ENCODE assay signal across 7 mouse cellular contexts in genomic region chr2:116735702-116736101, GRCm38 (mm10).
A peak's percentile ranks its signal among the peaks of the same experiment; 100 is the strongest.
DNase-seq lines count a peak whose midpoint lies in the region; ATAC-seq lines count a peak whose summit lies in the region.

No protein-coding gene starts in this region.

- no peak overlapping the region for H3K9ac ChIP-seq in embryonic facial prominence, embryonic 14.5 days (ENCODE audit: low read depth, low read length)
- H3K9ac ChIP-seq in heart, embryonic 14.5 days (ENCODE audit: low read length), result no peak overlapping the region
- no peak overlapping the region for H3K9ac ChIP-seq in kidney, embryonic 15.5 days

- no peaks in the 10 kb centered on the region for H3K36me3 ChIP-seq in embryonic facial prominence, embryonic 14.5 days (ENCODE audit: control insufficient read depth, insufficient read depth, low read length)
- H3K36me3 ChIP-seq in heart, embryonic 14.5 days (ENCODE audit: control insufficient read depth, insufficient read depth, low read length), result no peaks in the 10 kb centered on the region
- H3K36me3 ChIP-seq in kidney, embryonic 15.5 days, result no peaks in the 10 kb centered on the region

- DNase-seq in A20 (ENCODE audit: low read depth, low spot score), result peak; percentile 13
- DNase-seq in MN1 (ENCODE audit: low spot score), result peak; percentile 57
- peak; percentile 71 for DNase-seq in embryonic facial prominence, embryonic 14.5 days (ENCODE audit: low spot score)
- peak; percentile 45 for DNase-seq in lung, postnatal 36 days

- H3K4me1 ChIP-seq in embryonic facial prominence, embryonic 14.5 days (ENCODE audit: control insufficient read depth, insufficient read depth, low read length), result no peaks in the 10 kb centered on the region
- H3K4me1 ChIP-seq in heart, embryonic 14.5 days (ENCODE audit: control insufficient read depth in 2 of 2, insufficient read depth in 2 of 2, low read length in 2 of 2), result no peaks in the 10 kb centered on the region
- H3K4me1 ChIP-seq in kidney, embryonic 15.5 days, result 0 out of 2 replicates have a peak, but pooled peaks cover 4% of the 10 kb centered on the region

- peak; percentile 85 for ATAC-seq in embryonic facial prominence, embryonic 14.5 days (ENCODE audit: low read depth)
- ATAC-seq in heart, embryonic 14.5 days (ENCODE audit: insufficient number of reproducible peaks, insufficient read depth, low FRiP score, low read depth), result peak; percentile 81
- peak; percentile 88 for ATAC-seq in kidney, embryonic 15.5 days (replicated peaks; ENCODE audit: low FRiP score)
- no peak for ATAC-seq in erythroid progenitor cell, adult 5-6 weeks (replicated peaks; ENCODE audit: low FRiP score, poor library complexity, severe bottlenecking)

- no peak overlapping the region for H3K4me3 ChIP-seq in embryonic facial prominence, embryonic 14.5 days (ENCODE audit: low read depth, low read length)
- no peak overlapping the region for H3K4me3 ChIP-seq in heart, embryonic 14.5 days (ENCODE audit: control insufficient read depth in 1 of 2, insufficient read depth in 1 of 2, low read depth in 1 of 2, low read length in 2 of 2)
- H3K4me3 ChIP-seq in kidney, embryonic 15.5 days (replicated peaks), result no peak overlapping the region

- 37% methylated on average over 3 of the region's 3 CpGs for WGBS in embryonic facial prominence, embryonic 14.5 days
- 11% methylated on average over 3 of the region's 3 CpGs for WGBS in heart, embryonic 14.5 days
- WGBS in kidney, embryonic 15.5 days, result 15% methylated on average over 3 of the region's 3 CpGs

- H3K4me2 ChIP-seq in embryonic facial prominence, embryonic 14.5 days (ENCODE audit: low read depth, low read length), result no peak overlapping the region
- H3K4me2 ChIP-seq in heart, embryonic 14.5 days (ENCODE audit: low read length), result no peak overlapping the region
- no peak overlapping the region for H3K4me2 ChIP-seq in kidney, embryonic 15.5 days

- no peak overlapping the region for H3K27ac ChIP-seq in embryonic facial prominence, embryonic 14.5 days (replicated peaks; ENCODE audit: low read depth, low read length)
- H3K27ac ChIP-seq in heart, embryonic 14.5 days (replicated peaks in 1 of 2; ENCODE audit: control insufficient read depth in 1 of 2, insufficient read depth in 1 of 2, low read depth in 2 of 2, low read length in 2 of 2), result no peak overlapping the region
- no peak overlapping the region for H3K27ac ChIP-seq in kidney, embryonic 15.5 days

- no peaks in the 10 kb centered on the region for H3K27me3 ChIP-seq in embryonic facial prominence, embryonic 14.5 days (replicated peaks; ENCODE audit: control insufficient read depth, insufficient read depth, low read length)
- H3K27me3 ChIP-seq in heart, embryonic 14.5 days (ENCODE audit: control insufficient read depth, insufficient read depth, low read length), result no peaks in the 10 kb centered on the region
- no peaks in the 10 kb centered on the region for H3K27me3 ChIP-seq in kidney, embryonic 15.5 days

- no peaks in the 10 kb centered on the region for H3K9me3 ChIP-seq in embryonic facial prominence, embryonic 14.5 days (ENCODE audit: control insufficient read depth, low read length)
- H3K9me3 ChIP-seq in heart, embryonic 14.5 days (ENCODE audit: control insufficient read depth, low read length), result no peaks in the 10 kb centered on the region
- no peaks in the 10 kb centered on the region for H3K9me3 ChIP-seq in kidney, embryonic 15.5 days (replicated peaks)

Comparison
In these comparisons a context has a peak if more than half of its experiments do, and no peak if none do; other contexts are left out.
1. DNase-seq: peak in every context shown above with its lines; median percentile 71 in embryonic facial prominence, embryonic 14.5 days; 57 in MN1; 45 in lung, postnatal 36 days; 13 in A20.